Mouse (Mus musculus) urinary bladder, postnatal 10 days (tissue): ENCODE results near the gene Metrnl.
A peak's percentile ranks its signal among the peaks of the same experiment; 100 is the strongest.
"Not testable (repeated sequence)": the region's sequence is repeated elsewhere in the genome, so short reads cannot be mapped to it uniquely, and the experiment has no call there.

ENCODE experiments used
- DNase-seq: peaks from one replicate; pipeline ENCODE4 v3.0.0; 2022; ENCODE audit warnings: low spot score

The Metrnl gene

GRCm38 (mm10) chr11:121701244-121701643, at the start of gene Metrnl:
Gene Metrnl (plus strand): TSS chr11:121701544.
- no peak for DNase-seq

- DNase-seq = no peak
These were observed 49.8 kb upstream of the Metrnl start for GRCm38 (mm10) chr11:121651556-121651955.

DNA sequence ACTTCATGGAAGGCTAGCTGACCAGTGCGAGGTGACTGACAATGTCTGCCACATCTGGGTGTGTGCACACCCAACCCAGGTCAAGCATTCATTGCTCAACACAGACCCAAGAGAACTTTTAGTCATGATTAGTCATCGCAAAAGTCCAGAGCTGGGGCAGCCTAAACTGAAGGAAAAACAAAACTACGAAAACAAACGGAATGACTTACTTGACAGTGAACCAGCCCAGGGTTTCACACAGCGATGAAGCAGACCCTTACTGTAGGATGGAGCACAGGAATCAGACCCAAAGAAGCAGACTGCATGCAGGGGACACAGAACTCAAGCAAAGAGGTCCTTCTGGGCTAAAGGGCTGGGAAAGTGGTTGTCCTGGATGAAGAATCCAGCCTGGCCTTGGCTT, 49.4 kb upstream of the Metrnl start:
- no peak for DNase-seq

DNA sequence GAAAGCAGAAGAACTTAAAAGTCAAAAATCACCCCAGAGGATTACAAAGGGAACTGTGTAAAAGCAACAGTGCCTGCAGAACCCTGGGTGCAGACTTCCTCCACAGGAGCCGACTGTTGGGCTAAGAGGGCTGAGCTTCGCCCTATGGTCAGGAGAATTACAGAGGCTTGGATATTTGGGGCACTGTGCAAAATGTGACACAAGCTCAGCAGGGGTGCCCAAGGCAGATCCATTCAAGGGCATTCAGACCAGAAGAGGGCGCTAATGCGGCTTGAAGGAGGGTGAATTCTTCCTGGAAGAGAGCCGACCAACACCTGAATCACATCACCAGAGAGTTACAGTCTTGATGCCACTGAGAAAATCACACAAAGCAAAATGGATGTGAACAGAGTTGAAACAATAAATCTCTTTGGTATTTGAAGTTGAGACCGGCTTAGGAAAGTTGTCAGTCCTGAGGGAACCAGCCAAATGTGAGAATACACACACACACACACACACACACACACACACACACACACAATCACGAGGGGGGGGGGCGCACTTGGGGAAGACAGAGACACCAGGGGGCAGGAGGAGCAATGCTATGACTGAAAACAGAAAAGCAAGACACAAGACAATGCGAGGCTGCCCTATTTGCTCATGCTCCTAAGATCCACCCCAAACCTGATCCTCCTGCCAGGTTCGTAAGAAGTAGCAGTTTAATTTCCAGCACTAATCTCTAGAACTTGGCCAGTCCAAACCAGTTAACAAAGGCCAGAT, 48.6 kb upstream of the Metrnl start:
- DNase-seq = peak; percentile 32

DNA sequence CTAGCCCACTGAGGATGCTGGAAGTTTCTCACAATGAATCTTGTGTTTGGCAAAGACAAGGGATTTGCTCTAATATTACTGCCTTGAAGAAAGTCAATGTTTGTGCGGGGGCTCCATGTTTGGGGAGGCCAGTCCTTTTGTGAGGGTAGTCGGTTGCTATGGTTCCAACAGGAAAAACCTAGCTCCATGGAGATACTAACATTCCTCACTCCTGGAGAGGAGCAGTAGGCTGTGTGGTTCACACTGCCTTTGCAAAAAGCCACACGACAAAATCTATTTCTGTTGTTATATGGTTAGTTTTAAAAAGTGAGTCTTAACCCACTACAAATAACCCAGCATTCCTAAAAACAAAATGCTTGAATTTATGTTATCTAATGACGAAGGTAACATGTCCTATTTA, 47.7 kb upstream of the Metrnl start:
- DNase-seq = no peak

GRCm38 (mm10) chr11:121654406-121654945, 46.9 kb upstream of the Metrnl start:
- no peak for DNase-seq

- no peak for DNase-seq
These were observed 46.1 kb upstream of the Metrnl start for GRCm38 (mm10) chr11:121655166-121655806.

DNA sequence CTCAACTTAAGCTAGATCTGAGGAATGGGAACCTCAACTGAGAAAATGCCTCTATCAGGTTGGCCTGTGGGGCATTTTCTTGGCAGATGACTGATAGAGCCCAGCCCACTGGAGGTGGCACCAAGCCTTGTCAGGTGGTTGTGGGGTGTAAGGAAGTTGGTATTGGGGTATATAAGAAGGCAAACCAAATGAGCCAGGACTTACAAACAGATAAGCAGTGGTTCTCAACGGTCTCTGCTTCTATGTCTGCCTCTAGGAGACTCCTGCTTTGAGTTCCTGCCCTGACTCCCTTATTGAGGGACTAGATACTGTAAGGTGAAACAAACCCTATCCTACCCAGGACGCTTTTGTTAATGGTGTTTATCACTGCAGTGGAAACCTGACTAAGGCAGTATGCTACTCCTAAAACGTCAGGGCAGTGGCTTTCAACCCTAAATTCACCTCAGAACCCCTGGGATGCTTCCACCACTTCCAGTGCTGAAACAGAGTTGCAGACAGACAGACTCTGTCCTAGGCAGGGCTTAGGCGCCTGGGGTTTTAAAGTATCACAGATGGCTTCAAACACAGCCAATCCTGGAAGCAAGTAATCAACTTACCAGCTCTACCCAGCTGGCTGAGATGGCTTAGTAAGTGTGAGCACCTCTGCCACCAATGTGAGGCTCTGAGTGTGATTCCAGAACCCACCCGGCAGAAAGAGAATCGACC, 45.4 kb upstream of the Metrnl start:
- DNase-seq = no peak

DNA sequence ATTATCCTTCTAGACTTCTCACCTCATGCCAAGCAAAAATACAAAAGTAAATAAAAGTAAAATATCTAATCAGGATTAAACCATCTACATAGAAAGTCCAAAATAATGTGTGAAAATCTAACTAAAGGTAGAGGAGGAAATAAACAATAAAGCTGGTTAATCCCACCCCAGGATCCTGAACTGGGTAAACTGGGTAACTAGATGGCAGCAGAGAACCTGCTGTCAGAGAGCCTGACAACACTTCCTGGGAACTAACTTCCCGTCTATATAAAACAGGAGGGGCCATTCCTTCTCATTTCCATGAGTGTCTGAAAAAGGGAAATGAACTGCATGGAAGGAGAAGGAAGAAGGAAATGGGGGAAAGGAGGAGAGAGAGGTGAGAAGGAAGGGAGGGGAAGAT, 43.2 kb upstream of the Metrnl start:
- no peak for DNase-seq

GRCm38 (mm10) chr11:121660604-121661003, 40.7 kb upstream of the Metrnl start:
- DNase-seq = not testable (repeated sequence)

DNA sequence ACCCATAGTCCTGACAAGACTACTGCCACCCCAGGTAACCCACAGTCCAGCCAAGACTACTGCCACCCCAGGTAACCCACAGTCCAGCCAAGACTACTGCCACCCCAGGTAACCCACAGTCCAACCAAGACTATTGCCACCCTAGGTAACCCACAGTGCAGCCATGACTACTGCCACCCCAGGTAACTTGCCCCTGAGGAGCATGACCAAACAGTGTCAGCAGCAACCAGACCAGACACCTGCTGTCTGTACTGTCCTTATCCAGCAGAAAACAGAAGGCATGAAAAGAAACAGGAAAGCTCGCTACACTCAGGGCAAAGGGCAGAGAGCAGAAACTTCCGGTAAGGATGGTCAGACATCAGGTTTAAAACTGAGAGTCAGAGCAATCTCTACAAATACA, 40.2 kb upstream of the Metrnl start:
- no peak for DNase-seq

DNA sequence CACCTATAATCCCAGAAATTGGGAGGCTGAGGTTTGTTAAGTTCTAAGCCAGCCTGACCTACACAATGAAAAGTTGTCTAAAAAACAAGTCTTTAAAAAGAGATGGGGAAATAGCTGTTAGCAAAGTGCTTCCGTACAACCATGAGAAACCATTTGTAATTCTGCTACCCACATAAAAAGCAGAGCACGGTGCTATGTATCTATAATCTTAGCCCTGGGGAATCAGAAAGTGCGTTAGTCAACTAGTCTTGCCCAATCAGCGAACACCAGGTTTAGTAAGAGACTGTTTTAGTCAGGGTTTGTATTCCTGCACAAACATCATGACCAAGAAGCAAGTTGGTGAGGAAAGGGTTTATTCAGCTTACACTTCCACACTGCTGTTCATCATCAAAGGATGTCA, 33.8 kb upstream of the Metrnl start:
- DNase-seq = no peak

GRCm38 (mm10) chr11:121668776-121669175, 32.6 kb upstream of the Metrnl start:
- no peak for DNase-seq

- no peak for DNase-seq
These were observed 30.4 kb upstream of the Metrnl start for GRCm38 (mm10) chr11:121670926-121671325.

DNA sequence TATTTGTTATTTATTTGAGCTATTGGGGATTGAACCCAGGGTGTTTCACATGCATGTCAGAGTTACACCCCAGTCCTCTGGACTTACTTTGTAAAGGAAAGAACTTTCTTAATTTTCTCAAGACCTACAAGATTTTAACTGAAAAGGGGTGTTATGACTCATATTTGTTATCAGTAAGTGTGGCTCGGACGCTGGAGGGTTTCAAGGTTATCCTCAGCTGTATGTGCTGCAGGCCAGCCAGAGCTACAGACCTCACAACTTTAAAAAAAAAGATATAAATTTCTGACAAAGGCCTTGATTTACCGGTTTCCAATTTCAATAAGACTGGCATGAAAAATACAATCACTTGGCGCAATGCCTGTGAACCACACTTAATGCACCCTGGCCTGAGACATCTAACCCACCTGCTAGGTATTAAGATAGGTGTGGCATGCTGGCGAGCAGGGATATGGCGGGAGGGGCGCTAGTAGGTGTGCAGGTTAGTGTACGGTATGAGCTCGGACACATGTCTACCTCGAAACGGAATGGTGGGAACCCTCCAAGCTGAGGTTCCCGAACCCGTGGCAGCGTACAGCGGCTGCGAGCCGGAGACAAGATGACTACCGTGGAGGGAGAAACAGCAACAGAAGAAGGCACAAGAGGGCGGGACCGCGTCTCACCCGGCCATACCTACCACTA, 28.9 kb upstream of the Metrnl start:
- no peak for DNase-seq

- DNase-seq = peak; percentile 98
These were observed 28.3 kb upstream of the Metrnl start, which contains the start of gene B3gntl1 for GRCm38 (mm10) chr11:121672990-121673572. Gene B3gntl1 (minus strand): TSS chr11:121673153.

GRCm38 (mm10) chr11:121673629-121674028, 27.7 kb upstream of the Metrnl start:
- no peak for DNase-seq

DNA sequence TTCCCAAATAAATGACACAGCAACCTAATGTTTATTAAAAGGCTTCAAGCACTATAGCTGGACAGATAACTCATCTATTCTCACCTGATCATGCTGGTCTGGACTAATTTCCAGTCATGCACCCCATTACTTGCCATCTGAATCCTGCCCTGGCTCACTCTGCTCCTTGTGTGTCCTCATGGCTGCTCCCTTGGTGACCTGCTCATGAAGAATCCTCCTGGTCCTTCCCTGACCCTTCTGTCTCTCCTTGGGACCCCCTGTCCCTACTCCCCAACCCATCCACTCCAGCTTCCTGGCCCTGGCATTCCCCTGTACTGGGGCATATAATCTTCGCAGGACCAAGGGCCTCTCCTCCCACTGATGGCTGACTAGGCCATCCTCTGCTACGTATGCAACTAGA, 24.5 kb upstream of the Metrnl start:
- DNase-seq = no peak

DNA sequence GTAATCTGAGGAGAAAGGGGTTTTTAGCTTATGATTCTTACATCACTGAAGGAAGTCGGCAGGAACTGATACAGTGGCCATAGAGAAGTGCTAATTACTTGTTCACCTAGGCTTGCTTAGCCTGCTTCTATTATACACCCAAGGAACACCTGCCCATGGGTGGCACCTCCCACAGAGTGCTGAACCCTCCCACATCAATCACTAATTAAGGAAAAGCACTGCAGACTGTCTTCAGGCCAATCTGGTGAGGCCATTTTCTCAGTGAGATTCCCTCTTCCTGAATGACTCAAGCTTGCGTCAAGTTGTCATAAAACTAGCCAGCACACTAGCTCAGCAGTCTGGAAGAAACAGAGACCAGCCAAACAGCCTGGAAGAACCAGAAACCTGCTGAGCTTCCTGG, 21.8 kb upstream of the Metrnl start:
- DNase-seq = no peak

GRCm38 (mm10) chr11:121680750-121681149, 20.6 kb upstream of the Metrnl start:
- no peak for DNase-seq

- no peak for DNase-seq
These were observed 18.1 kb upstream of the Metrnl start for GRCm38 (mm10) chr11:121683243-121683642.

DNA sequence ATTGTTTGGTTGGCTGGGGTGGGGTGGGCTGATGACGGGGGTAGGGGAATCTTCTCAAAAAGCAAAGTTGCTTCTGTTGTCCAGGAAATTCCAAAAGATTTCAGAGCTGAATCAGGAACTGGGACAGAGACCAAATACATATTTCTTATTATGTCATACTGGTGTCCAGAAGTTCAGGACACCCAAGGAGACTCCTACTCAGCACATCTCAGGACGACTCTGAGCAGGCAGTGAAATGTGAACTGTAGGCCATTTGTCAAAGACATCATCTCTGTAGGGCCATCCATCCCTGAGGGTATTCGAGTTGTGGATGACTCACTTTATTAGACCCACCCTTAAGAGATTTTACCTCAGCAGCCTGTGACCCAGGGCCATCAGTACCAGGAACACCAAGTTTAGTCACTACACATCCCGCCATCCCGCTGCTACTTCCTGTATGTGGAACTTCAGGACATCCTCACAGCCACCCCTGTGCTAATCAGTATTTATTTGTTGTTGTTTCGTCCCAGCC, 15.8 kb upstream of the Metrnl start:
- no peak for DNase-seq
